Mouse (Mus musculus): ENCODE measurements around the gene Magea5.
"Not testable (repeated sequence)": the region's sequence is repeated elsewhere in the genome, so short reads cannot be mapped to it uniquely, and the experiment has no call there.

Magea5 gene

GRCm38 (mm10) chrX:155063045-155063444, at the start of gene Magea5:
Magea5 (minus strand) TSS chrX:155063145.
- DNase-seq (ENCODE audit: low read depth, low spot score), result not testable (repeated sequence)

DNA sequence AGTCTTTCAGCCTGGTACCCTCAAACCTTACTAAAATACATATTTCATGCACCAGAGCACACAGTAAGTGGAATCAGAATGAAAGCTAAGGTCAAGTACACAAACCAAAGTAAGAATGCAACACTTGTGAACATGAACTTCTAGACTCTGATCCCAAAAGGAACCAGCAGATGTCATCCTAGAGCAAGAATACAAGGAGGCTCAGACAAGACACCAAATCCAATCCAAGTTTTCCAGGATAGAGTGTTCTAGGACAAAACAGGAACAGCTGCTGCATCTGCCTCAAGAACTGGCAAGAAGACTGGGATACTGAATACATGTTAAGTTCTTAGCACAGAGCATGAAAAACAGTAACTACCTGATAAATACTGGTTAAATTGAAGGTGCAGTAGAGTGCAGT, 35.1 kb upstream of the Magea5 start:
- peak; percentile 0 for DNase-seq (ENCODE audit: low read depth, low spot score)

DNA sequence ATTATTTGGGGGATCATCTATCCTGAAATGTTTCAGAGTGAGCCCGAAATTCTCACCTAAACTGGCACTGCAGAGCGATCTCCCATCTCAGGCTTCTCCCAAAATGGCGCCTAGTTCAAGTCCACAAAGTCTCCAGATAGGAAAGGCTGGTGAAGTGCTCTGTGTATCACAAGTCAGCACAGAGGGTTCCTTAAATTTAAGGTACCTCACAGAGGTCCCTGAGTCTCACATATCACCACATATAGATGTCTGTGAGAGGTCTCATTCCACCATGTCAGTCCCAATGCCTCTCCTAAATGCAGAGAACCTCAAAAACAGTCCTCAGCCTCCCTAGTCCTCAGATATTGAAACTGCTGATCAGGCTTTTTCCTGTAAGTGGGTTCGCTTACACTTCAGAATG, 30.6 kb upstream of the Magea5 start, which contains the start of gene Magea2:
Magea2 (minus strand) TSS at position 101 of the 400 bp plus-strand sequence.
- not testable (repeated sequence) for DNase-seq (ENCODE audit: low read depth, low spot score)

- DNase-seq (ENCODE audit: low read depth, low spot score), result not testable (repeated sequence)
These were observed 26.7 kb upstream of the Magea5 start, which contains the start of gene Magea1 for GRCm38 (mm10) chrX:155089693-155090092. Magea1 (minus strand) TSS chrX:155089793.

Data from CD4-positive, CD25-positive, alpha-beta regulatory T cell, adult 2 months (primary cell).